Mouse (Mus musculus) c-Kit-positive CD71-positive TER-119-positive erythroid progenitor cells, embryonic 14.5 days (primary cell): ENCODE measurements around the gene Glod4.

Experiments used
- DNase-seq: peaks from one replicate; pipeline ENCODE4 v3.0.0-alpha.2; 2013; ENCODE audit warnings: low spot score

Gene Glod4

GRCm38 (mm10) chr11:76242901-76243810, at the start of gene Glod4, which contains the start of gene Mrm3:
Gene Glod4, minus strand, starts transcription at chr11:76243725.
Gene Mrm3, plus strand, starts transcription at chr11:76243715.
- DNase-seq = peak; percentile 85

- DNase-seq = no peak
These were observed 49.3 kb upstream of the Glod4 start for GRCm38 (mm10) chr11:76292831-76293230.

- no peak for DNase-seq
These were observed 48.9 kb upstream of the Glod4 start for GRCm38 (mm10) chr11:76292398-76292797.

- DNase-seq = no peak
These were observed 48.4 kb upstream of the Glod4 start for GRCm38 (mm10) chr11:76291960-76292359.

- no peak for DNase-seq
These were observed 46.8 kb upstream of the Glod4 start for GRCm38 (mm10) chr11:76290367-76290766.

- no peak for DNase-seq
These were observed 45.1 kb upstream of the Glod4 start for GRCm38 (mm10) chr11:76288645-76289044.

GRCm38 (mm10) chr11:76287301-76287700, 43.8 kb upstream of the Glod4 start:
- DNase-seq = no peak

GRCm38 (mm10) chr11:76286534-76287126, 43.1 kb upstream of the Glod4 start:
- no peak for DNase-seq

GRCm38 (mm10) chr11:76285431-76286075, 42.0 kb upstream of the Glod4 start:
- DNase-seq = no peak

GRCm38 (mm10) chr11:76283841-76284240, 40.3 kb upstream of the Glod4 start:
- no peak for DNase-seq

GRCm38 (mm10) chr11:76279971-76280370, 36.4 kb upstream of the Glod4 start:
- no peak for DNase-seq

- no peak for DNase-seq
These were observed 35.7 kb upstream of the Glod4 start for GRCm38 (mm10) chr11:76278960-76279852.

GRCm38 (mm10) chr11:76272440-76272839, 28.9 kb upstream of the Glod4 start:
- DNase-seq = no peak

GRCm38 (mm10) chr11:76268521-76269065, 25.1 kb upstream of the Glod4 start:
- no peak for DNase-seq

- no peak for DNase-seq
These were observed 24.5 kb upstream of the Glod4 start for GRCm38 (mm10) chr11:76268001-76268459.

GRCm38 (mm10) chr11:76267550-76267949, 24.0 kb upstream of the Glod4 start:
- no peak for DNase-seq

GRCm38 (mm10) chr11:76262611-76263351, 19.3 kb upstream of the Glod4 start:
- DNase-seq = no peak

- no peak for DNase-seq
These were observed 17.7 kb upstream of the Glod4 start for GRCm38 (mm10) chr11:76261224-76261623.

- no peak for DNase-seq
These were observed 16.9 kb upstream of the Glod4 start for GRCm38 (mm10) chr11:76260208-76261050.

GRCm38 (mm10) chr11:76258511-76258910, 15.0 kb upstream of the Glod4 start:
- DNase-seq = no peak
